Mouse (Mus musculus) adrenal gland, adult 18-20 months (tissue): ENCODE measurements around the gene Bbx. TPM values are rescaled to one million over a fixed set of nuclear protein-coding genes. Genes with fewer than 3 reads are reported as not detected.

Experiments used
- DNase-seq, 2 experiments: peaks; one replicate each; pipeline ENCODE4 v3.0.0; 2021 to 2022; ENCODE audit warnings: low spot score in 2 of 2
- total RNA-seq, 2 experiments: library from RNA; stranded (reverse); gene quantifications; 1 replicate in 1 of 2; 2 replicates in 1 of 2; pipeline ENCODE4 v1.2.3; 2021

The Bbx gene
- total RNA-seq, 2 experiments from 2014 or later = 26.6 to 32.8 TPM

DNA sequence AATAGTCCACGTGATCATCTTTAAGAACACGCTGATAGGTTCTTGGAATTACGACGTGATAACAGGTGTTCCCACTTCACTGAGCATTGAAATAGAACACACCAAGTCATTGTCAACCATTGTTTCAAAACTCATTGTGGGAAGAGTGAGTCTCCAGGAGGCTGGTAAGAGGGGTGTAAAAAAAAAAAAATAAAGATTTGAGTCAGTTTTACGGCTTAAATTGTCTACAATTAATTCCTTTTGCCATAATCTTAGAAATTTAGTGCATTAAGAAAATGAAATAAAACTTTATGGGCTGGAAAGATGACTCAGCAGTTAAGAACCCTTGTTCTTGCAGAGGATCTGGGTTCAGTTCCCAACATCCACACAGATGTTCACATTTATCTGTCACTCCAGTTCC, 261.4 kb downstream of the Bbx start:
- no peak for DNase-seq

DNA sequence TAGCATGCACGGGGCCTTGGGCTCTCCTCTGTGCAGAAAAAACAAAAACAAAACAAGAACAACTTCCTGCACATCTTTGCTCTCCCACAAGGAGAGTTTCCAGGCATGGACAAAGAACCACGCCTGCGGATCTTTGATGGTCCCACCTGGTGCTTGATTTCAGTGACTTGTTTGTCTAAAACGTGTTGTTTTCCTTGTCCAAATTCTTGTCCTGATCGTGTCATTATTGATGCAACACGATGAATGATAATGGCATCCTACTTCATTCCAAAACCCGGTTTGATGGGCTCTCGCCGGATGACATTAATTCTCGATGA, 264.2 kb downstream of the Bbx start:
- no peak for DNase-seq

DNA sequence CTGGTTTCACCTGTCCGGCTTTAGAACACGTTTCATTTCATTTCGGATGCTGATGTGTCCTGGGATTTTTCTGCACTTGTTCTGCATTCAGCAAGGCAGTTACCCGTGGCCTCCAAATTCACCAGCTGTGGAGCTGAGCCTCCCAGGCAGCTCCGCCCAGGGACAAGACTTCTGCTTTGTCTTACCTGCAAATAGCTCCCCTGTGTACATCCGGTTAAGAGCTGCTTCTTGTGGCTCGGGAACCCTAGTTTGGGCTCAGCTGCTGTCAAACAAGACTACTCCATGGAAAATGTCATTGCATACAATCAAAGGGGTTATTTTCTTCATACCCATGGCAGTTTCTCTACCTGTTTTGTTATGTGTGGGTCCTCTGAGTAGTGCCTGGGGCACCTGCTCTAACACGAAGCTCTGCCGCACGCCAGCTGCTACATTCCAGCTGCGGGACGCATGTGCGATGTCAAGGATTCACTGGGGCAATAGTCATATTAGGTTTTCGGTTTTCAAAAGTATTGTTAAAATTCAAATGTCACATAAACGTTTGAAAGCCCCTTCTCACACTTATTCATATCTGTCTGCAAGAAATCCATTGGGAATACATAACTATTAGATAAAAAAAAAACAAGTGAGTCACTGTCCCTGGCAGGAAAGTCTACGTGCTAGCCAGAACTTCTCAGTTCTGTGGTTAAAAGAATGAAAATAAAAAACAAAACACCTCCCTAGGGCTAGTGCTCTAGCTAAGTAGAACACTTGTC, 264.8 kb downstream of the Bbx start:
- DNase-seq = no peak

DNA sequence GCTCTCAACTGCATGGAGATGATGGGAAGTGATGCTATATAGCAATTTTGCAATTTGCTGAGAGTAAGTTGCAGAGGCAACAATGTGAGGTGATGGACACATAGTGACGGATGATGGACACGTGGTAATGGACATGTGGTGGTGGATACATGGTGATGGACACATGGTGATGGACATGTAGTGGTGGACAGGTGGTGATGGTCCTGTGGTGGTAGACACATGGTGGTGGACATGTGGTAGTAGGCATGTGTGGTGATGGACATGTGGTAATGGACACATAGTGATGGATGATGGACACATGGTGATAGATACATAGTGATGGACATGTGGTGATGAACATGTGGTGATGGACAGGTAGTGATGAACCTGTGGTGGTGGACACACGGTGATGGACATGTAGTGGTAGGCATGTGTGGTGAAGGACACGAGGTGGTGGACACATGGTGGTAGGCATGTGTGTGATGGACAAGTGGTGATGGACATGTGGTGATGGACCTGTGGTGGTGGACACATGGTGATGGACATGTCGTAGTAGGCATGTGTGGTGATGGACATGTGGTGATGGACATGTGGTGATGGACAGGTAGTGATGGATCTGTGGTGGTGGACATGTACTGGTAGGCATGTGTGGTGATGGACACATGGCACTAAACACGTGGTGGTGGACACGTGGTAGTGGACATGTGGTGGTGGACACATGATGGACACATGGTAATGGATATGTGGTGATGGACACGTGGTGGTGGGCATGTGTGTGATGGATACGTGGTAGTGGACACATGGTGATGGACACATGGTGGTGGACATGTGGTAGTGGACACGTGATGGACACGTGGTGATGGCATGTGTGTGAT, 271.5 kb downstream of the Bbx start:
- no peak for DNase-seq

DNA sequence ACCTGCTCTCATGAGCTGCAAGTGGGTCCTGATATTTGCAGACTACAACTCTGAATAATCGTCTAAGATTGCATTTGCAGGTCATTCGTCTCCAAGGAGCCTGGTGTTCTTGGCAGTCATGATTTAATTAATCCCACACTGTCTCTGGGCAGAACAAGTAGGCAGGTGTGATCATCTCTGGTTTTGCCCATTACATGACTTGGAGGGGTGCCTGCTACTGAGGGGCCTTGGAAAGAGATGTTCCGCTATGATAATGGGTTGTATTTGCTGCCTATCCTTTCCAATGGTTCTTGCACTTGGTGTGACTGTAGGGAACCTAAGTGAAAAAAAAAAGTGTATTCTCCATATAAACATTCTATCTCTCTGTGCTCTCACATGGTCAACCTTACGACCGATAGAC, 273.6 kb downstream of the Bbx start:
- no peak for DNase-seq

DNA sequence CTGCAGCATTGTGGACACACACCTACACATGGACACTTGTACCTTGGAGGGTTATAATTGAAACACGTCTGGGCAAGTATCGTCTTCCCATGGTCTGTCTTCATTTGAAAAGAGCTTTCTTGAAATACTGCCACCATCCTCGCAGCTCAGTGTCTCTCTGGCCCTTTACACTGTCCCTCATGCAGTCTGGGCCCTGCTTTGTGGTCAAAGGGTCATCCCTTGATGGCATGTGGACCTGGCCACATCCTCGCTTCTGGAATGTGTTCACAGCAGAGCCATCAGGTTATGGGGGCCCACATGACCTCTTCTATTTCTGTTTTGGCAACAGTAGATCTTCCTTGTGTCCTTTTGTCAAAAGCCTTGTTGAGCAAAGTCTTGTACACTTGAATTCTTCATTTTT, 282.6 kb downstream of the Bbx start:
- no peak for DNase-seq

DNA sequence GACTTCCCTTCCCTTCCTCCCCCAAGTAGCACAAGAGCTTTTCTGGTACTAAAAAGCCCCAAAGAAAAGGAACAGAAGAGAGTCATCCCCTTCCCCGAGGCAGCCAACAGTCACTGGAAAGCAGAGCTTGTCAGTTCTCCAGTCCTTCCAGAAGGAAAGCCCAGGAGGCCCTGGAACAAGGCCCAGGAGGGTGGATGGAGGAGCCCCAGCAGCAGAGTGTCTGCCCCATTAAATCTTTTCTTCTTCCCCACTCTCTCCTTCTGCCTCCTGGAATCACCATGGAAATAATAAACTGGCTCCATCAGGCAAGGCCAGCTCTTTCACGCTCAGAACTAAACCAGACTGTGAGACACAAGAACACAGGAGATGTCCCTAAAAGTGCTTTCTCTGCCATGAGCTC, 284.3 kb downstream of the Bbx start:
- DNase-seq = no peak

Other genes starting within 250 kb of the Bbx start
- not detected for gene Ccdc54, start 158.8 kb upstream of the Bbx start, total RNA-seq